Mouse (Mus musculus): ENCODE data around the gene Tcf25.

DNA sequence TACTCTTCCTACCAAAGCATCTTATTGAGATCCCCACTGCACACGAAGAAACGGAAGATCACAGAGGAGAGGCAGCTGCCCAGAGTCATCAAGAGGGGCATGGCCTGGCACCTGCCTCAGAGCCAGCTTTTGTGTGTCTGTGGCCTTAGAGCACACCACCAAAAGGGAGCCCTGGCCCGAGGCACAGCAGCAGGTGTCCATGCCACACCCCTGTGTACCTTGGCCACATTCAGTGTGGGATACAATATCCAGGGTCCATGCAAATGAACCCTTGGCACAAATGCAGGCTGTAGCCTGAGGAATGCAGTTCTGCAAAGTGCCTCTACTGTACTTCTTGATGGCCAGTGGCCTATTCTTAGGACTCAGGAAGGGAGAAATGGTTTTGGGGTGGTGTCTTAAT, 36.1 kb upstream of the Tcf25 start:
- TF ChIP-seq POLR2A (IDR thresholded peaks at IDR 0.05; ENCODE audit: low read depth, low read length) (no peak), CTCF (IDR thresholded peaks at IDR 0.05; ENCODE audit: extremely low read depth, insufficient read length, insufficient replicate concordance, low read depth, low read length) (no peak)

Measured in small intestine, adult 2 months (tissue).